Mouse (Mus musculus) C2C12 (cell line): ENCODE measurements around the gene Prcd.

ENCODE experiments used
- CEBPB ChIP-seq: IDR thresholded peaks from one replicate; pipeline ENCODE4 v1.6.1; 2011; ENCODE audit warnings: low read depth, mild to moderate bottlenecking, control low read depth, moderate library complexity
- CTCF ChIP-seq: IDR thresholded peaks from one replicate; pipeline ENCODE4 v1.5.1; 2011; ENCODE audit not compliant: control insufficient read depth, insufficient read depth, insufficient read length
- MAX ChIP-seq: IDR thresholded peaks from one replicate; pipeline ENCODE4 v1.6.1; 2011; ENCODE audit warnings: mild to moderate bottlenecking, control low read depth
- USF1 ChIP-seq: IDR thresholded peaks from one replicate; pipeline ENCODE4 v1.6.1; 2011; ENCODE audit warnings: low read depth, mild to moderate bottlenecking, control low read depth, moderate library complexity

DNA sequence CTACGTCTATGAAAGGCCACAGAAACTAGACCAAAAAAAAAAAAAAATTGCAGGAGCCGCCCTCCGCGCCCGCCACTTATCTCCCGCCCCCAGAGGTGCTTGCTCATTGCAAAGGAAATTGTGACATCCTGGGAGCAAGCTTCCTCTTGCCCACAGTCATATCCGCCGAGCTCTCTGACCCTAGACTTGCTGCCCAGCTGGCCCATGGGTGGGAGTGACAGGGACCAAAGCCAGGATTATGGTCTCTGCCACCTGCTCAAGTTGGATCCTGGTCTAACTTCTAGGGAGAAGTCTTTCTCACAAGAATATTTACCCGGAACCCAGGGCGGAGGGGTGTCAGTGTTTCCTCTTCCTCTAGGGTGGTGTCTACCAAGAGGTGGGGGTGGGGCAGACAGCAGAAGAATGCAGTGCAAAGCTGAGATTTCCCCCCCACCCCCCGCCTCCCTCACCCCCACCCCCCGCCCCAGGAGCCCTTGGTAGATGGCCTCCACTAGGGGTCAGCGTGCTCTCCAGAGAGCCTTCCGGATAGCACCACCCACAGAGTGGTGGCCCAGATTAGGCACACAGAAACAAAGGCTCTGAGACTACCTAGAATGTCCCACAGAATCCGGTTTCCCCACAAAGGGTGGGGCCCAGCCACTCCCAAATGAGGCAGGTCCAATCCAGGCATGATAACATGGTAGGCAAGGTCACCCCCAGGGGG, 37.4 kb upstream of the Prcd start:
- no peak for TF ChIP-seq CTCF
- no peak for TF ChIP-seq USF1
- no peak for TF ChIP-seq MAX
- peak; percentile 90 for TF ChIP-seq CEBPB
